Mouse (Mus musculus): ENCODE measurements around the gene Gga2.

Gene Gga2

GRCm38 (mm10) chr7:122020667-122021354, at the start of gene Gga2:
TSS of gene Gga2 (minus strand) at chr7:122021222.
- DNase-seq (ENCODE audit: low spot score in 2 of 2): peak; percentile 65 to 82

DNA sequence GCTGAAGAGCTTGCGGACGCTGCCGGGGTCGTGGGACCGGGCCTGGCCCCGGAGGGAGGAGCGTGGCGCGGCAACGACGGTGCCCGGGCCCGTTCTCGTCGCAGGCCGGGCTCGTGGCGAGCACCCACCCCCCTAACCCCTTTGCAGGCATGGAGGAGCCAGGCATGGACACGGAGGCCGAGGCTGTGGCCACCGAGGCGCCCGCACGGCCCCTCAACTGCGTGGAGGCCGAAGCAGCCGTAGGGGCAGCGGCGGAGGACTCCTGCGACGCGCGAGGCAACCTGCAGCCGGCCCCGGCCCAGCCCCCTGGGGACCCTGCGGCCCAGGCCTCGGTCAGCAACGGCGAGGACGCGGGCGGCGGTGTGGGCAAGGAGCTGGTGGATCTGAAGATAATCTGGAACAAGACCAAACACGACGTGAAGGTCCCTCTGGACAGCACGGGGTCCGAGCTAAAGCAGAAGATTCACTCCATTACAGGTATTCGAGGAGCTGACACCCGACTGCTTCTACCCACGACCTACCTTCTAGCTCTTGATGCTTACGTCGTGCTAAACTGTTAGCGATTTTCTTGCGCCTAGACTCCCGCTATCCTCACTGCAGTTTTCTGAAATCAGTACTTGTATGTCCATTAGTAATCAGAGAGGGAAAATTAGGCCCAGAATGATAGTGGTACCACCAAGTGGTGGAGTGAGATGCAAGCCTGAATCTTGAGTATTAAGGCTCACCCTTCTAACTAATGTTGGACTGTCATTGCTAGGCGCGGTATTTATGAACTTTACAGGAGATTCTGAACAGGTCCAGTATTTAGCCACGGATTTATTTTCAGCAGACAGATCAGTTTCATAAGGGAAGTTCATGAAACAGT, 46.7 kb upstream of the Gga2 start:
- DNase-seq (ENCODE audit: low spot score in 2 of 2): peak in 1 of 2 experiments; percentile 11

DNA sequence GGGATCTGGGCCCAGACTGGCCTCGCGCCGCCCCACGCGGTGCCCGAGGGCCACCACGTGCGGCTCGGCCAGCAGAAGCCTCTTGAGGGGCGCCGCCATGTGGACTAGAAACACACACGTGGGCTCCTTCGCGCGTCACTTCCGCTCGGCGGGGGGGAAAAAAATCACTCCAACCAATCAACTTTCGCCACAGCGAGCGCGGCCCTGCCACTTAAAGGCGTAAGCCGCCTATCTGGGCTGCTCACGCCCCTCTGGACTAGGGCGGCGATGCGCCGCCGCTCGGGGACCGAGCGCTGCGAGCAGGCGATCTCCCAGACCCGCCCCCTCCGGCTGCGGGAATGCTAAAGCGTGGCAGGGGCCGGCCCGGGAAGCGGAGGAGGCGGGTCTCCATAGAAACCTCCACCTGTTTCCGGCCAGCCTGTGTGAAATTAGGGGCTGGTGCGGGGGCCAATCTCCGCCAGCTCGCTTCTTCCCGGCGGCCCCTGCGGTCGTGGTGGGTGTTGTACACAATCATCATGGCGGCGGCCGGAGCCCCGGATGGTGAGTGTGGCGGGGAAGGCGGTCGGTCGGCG, 46.0 kb upstream of the Gga2 start, which contains the start of the genes Ubfd1 and Ears2:
Gene Ubfd1 (plus strand): TSS at position 231 of the 572 bp plus-strand sequence.
Gene Ears2 (minus strand): TSS at position 319 of the 572 bp plus-strand sequence.
- peak; percentile 93 to 97 for DNase-seq (ENCODE audit: low spot score in 2 of 2)

DNA sequence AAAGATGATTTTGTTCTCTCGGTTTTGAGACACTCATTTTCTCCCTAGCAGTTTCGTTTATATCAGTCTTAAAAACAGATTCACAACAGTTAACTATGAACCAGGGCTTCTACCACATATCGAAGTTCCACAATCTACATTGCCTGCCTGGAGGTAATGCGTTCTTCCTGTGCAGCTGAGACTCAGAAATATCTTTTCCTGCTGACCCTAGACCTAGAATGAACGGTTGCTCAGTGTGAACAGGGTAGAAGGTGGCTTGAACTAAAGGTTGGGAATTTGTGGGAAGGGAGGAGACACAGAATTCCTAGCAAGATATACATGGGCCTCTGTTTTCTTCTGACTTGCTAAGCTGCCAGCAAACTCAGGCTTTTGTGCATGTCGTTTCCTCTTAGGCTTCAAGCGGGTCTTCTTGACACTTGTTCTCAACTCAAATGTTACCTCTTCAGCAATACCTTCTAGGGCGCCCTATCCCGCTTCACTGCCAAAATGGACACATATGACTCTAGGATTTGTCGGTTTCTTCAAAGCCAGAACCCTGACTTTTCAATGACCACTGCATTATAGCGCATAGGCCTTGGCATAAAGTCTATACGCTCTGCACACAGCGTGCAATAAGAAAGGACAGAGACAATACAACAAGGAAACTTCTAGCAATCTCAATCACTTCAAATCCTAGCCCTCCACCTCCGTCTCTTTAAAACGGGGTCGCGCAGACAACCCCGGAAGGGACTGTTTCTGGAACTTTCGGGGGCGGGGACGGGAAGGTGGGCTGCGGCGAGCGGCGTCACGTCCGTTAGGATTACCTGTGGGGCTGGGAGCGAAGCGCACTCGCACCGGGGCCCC, 45.3 kb upstream of the Gga2 start:
- DNase-seq (ENCODE audit: low spot score in 2 of 2): peak; percentile 14 to 40

GRCm38 (mm10) chr7:122065656-122066055, 44.6 kb upstream of the Gga2 start:
- DNase-seq (ENCODE audit: low spot score in 2 of 2): no peak

DNA sequence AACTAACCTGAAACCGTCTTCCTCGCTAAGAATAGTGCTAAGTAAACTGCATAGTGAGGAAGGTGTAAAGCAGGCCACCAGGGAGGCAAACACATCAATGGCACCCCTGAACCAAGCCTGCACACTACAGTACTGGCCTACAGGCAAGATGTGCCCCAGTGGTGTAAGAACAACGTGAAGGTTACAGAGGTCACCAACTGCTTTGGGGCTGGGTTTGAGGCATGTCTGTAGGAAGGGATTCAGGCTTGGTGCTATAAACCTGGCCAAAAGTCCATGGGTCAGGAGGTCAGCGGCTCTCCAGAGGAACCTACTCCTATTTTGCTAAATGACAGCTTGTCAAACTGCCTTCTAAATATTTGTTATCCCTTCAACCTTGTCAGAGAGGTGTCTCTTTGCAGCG, 35.6 kb upstream of the Gga2 start:
- DNase-seq (ENCODE audit: low spot score in 2 of 2): no peak

DNA sequence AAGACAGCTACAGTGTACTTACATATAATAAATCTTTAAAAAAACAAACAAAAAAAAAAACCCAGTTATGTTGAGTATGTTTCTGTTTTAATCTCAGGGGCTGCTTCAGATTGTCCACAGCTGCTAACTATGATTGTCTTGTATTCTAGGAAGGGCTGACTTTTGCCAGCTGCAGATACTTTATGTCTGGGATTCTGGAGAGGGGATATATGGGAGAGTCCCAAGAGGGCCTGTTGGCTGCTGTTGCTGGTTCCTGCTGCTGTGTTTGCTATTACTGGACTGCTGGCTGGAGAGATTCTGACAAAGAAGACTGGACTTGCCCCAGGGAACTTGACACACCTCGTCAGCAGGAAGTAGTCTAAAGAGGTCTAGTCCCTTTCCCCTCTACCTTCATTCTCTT, 29.8 kb upstream of the Gga2 start:
- no peak for DNase-seq (ENCODE audit: low spot score in 2 of 2)

DNA sequence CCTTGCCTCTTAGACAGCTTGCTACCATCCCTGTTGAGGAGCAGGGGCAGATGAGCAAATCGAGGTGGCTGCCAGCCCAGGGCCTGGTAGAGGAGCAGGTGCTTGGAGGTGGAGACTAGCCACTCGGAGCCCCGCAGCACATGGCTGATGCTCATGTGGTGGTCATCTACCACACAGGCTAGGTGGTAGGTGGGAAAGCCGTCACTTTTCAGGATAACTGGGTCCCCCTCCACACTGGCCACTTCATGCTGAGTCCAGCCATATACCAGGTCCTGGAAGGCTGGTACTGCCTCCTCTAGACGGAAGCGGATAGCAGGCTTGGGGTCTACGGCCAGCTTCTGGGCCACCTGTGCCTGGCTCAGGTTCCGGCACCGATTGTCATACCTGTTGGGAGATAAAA, 27.2 kb upstream of the Gga2 start:
- DNase-seq (ENCODE audit: low spot score in 2 of 2): no peak

GRCm38 (mm10) chr7:122046813-122047212, 25.8 kb upstream of the Gga2 start:
- peak in 1 of 2 experiments; percentile 10 for DNase-seq (ENCODE audit: low spot score in 2 of 2)

DNA sequence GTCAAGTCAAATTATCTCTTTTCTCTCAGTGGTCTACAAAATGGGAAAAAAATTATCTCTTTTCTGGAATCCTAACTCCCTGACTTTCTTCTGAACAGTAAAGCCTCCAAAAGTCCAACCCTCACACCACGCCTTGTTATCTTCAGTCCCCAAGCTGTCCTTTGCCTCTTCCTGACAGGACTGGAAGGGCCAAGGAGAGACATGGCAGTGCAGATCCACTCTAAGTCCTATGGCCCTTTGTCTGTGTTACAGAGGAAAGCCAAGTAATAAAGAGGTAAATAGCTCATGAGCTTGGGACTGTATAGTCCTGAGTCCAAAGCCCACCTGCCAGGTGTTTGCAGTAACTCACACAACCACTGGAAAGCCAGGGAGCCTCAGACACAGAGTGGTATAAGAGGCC, 24.7 kb upstream of the Gga2 start:
- DNase-seq (ENCODE audit: low spot score in 2 of 2): no peak

DNA sequence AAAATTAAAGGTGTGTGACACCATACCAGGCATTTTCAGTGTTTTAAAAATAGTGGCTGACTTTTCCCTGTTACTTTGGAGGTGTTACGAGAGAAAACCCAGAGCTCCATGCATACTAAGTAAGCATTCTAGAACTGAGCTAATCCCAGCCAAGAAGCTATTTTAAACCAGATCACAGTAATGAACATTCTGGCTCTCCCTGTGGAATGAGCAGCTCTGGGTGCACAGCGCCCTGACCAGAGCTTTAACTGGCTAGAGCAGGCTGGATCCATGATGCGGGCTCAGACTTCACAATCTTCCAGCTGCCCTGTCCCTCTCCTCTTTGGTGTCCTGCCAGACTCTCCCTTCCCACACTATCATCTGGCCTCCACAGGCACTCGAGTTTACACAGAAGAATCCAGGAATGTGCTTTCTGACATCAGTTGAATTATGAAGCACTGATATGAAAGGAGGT, 24.2 kb upstream of the Gga2 start:
- peak; percentile 32 to 36 for DNase-seq (ENCODE audit: low spot score in 2 of 2)

DNA sequence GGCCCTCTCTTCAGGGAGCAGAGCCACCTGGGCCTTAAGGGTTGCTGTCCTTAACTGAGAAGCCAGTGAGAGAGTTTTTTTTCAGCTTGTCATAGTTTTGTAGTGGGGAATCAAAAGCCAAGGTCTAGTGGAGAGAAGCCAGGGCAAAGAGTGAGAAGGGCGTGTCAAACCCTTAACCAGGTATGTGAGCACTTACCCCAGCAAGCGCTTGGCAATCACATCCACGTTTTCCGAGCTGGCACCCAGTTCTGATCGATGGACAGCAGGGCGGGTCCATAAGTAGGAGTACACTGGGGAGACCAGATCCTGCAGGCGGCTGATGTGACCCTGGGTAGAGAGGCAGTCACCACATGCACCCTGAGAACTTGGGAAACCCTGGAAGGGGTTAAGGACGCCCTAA, 23.1 kb upstream of the Gga2 start:
- DNase-seq (ENCODE audit: low spot score in 2 of 2): no peak

DNA sequence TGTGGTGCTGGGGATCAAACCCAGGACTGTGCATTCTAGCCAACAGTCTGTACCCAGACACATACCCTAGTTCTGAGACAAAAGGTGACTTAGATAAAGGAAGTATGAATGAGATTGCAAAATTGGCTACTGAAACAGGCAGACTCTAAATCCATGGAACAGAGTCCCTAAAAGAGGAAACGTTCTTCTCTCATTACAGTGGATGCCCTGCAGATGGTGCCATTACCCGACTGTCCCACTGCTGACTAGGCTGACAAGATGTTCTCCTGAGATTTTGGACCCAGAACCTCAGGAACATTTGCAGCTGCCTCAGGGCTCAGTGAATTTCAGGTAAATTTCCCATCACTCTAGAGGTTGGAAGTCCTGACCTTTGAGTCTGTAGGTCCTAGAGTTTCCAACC, 13.3 kb upstream of the Gga2 start:
- DNase-seq (ENCODE audit: low spot score in 2 of 2): no peak

GRCm38 (mm10) chr7:122033371-122033770, 12.3 kb upstream of the Gga2 start:
- no peak for DNase-seq (ENCODE audit: low spot score in 2 of 2)

DNA sequence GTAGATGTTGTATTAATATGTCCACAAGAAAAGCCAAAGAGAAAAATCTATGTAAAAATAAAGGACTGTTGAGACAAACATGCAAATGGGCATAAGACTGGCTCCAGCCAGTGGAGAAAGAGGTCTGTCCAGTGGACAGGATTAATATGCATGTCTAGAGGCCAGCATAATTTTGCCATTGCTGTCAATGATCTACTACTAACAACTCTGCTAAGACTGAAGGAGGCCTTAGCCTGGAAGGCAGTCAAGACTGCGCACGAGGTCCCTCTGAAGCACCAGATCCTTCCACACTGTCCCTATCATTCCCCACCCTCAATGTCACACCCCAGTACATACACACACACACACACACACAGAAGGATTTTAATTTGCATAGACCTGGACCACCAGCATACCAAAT, 1.1 kb upstream of the Gga2 start:
- no peak for DNase-seq (ENCODE audit: low spot score in 2 of 2)

DNA sequence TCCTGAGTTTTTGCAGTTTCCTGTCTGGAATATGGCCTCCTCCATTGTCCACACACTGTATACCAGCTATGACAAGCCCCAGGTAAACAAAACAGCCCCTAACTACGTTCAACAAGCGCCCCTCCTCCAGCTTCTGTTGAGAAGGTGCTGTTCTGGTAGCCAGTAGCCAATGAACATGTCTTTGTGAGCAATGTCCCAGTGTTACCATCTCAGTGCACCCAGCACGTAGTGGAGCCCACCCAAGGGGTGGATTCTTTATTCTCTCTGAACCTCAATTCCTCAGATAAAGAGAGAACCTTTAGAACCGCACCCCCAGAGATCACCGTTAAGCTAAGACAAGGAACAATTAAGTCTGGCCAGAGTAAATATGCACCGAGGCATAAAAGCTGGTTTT, 752 bp downstream of the Gga2 start:
- DNase-seq (ENCODE audit: low spot score in 2 of 2): peak in 1 of 2 experiments; percentile 20

- DNase-seq (ENCODE audit: low spot score in 2 of 2): peak; percentile 44 to 72
These were observed 2.0 kb downstream of the Gga2 start for GRCm38 (mm10) chr7:122018978-122019377.

DNA sequence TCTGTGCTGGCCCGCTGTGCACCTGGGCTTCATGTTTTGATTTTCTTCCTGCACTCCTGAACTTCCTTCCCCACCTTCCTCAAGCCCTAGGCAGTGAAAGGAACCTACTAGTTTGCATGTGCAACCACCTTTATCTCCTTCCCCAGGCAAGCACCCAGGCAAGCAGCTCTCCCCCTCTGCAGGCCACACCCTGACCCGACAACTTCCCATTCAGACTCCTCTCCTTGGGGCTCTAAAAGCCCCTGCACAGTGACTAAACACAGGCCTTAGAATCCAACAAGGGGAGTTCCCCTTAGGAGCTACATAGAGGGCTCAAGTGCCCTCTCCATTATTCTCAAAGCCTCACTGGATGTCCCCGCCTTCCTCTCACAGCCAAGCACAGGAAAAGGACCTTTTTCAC, 2.8 kb downstream of the Gga2 start:
- DNase-seq (ENCODE audit: low spot score in 2 of 2): no peak

DNA sequence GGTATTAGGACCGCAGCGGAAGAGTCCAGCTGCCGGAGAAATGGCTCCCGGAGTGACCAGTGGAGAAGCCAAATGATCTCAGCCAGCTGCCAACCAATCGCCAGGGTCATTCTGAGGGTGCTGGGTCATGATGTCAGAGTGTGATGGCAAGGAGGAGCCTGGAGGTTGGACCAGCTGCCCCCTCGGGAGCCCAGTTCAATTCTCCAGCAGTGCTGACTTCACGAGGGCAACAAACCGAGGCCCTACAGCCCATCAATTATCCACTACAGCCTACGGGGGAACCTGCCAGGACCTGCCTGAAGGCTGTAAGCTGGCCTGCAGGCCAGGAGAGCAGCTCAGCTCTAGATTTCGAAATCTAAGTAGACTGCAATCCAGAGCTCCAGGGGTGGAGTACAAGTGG, 5.3 kb downstream of the Gga2 start:
- DNase-seq (ENCODE audit: low spot score in 2 of 2): no peak

DNA sequence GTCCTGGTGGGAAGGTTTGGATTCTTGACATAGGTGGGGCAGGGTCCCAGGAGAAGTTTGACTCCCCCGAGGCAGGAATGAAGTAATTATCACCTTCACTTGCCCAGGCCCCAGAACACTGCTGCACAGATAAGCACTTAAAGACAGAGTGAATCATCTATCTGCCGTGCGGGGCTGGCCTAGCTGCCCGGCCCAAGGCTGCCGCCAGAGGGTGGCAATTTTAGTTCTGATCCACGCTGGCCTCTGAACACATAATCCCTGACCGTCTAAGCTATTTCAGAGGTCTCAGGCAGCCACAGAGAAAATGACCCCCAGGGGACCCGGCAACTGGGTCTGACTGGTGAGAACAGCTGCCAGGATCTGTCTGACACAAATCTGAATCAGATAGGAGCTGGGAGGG, 5.9 kb downstream of the Gga2 start:
- no peak for DNase-seq (ENCODE audit: low spot score in 2 of 2)

GRCm38 (mm10) chr7:122012949-122013348, 8.1 kb downstream of the Gga2 start:
- DNase-seq (ENCODE audit: low spot score in 2 of 2): no peak

GRCm38 (mm10) chr7:122012370-122012769, 8.7 kb downstream of the Gga2 start:
- no peak for DNase-seq (ENCODE audit: low spot score in 2 of 2)
